Mouse (Mus musculus) liver, adult 2 months (tissue): ENCODE results near the gene Cela2a.

Experiments used
- CTCF ChIP-seq: fragments of 200-500 bp; IDR thresholded peaks from 2 replicates; pipeline ENCODE4 v1.5.1; 2011; ENCODE audit warnings: low read depth, low read length, control low read depth
- POLR2A ChIP-seq: fragments of 200-500 bp; IDR thresholded peaks from 2 replicates; pipeline ENCODE4 v1.6.1; 2011; ENCODE audit warnings: low read length, control low read depth; ENCODE audit not compliant: insufficient read depth; ENCODE audit errors: extremely low read depth

DNA sequence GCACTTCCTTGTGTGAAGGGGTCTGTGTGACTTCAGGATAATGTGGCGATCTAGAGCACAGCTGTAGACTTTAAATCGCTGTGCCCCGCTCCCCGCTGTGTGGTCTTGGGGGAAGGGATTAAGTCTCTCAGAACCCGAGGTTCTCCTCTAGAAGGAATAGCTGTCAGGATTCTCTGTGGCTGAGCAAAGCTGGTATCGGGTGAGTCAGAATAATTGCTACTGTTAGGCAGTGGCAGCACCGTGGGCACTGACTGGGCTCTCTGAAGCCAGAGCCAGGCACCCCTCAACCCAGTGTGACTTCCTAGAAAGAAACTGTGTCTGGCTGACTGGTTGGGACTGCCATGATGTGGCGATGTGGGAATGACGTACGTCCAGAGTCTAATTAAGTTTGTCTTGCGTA is 4.4 kb upstream of the Cela2a start:
- TF ChIP-seq CTCF = no peak
- TF ChIP-seq POLR2A = no peak
